Mouse (Mus musculus): ENCODE data around the gene Atp23.

GRCm38 (mm10) chr10:126920220-126920619, 19.1 kb upstream of the Atp23 start:
- TF ChIP-seq GATA1 (IDR thresholded peaks at IDR 0.05; ENCODE audit: low read length) = no peak
- TF ChIP-seq TAL1 (IDR thresholded peaks at IDR 0.05; ENCODE audit: low read length) = no peak
